Mouse (Mus musculus) embryonic fibroblast, embryonic 13.5 days (primary cell): ENCODE results near the gene Cacna1d.

Source experiments
- CTCF ChIP-seq: IDR thresholded peaks from 2 replicates; pipeline ENCODE4 v1.5.1; 2011; ENCODE audit warnings: mild to moderate bottlenecking, control low read depth, low read length, moderate library complexity, borderline replicate concordance; ENCODE audit not compliant: insufficient read depth
- POLR2A ChIP-seq: IDR thresholded peaks from 2 replicates; pipeline ENCODE4 v1.6.1; 2011; ENCODE audit warnings: low read depth, mild to moderate bottlenecking, control low read depth, low read length, moderate library complexity

- TF ChIP-seq CTCF = no peak
- no peak for TF ChIP-seq POLR2A
Observed at GRCm38 (mm10) chr14:30425175-30425574, 66.1 kb downstream of the Cacna1d start.
